Mouse (Mus musculus): ENCODE results near the gene Atp5h. TPM values are rescaled to one million over a fixed set of nuclear protein-coding genes. Genes with fewer than 3 reads are reported as not detected.
A peak's percentile ranks its signal among the peaks of the same experiment; 100 is the strongest.

Atp5h gene
- total RNA-seq, 2 experiments from 2014 or later = 1,980 to 2,006 TPM

- intact Hi-C loops (cut with DNase I) = loop anchor here (5.0 kb wide), 1 partner anchor 40 kb away; no protein-coding TSS in a partner anchor
- no peak for DNase-seq
These were observed 47.0 kb downstream of the Atp5h start for GRCm38 (mm10) chr11:115372737-115373136.

GRCm38 (mm10) chr11:115372015-115372414 is 47.7 kb downstream of the Atp5h start:
- DNase-seq = no peak
- intact Hi-C loops (cut with DNase I) = loop anchor here (5.0 kb wide), 1 partner anchor 40 kb away; no protein-coding TSS in a partner anchor

GRCm38 (mm10) chr11:115371354-115371753 is 48.4 kb downstream of the Atp5h start:
- intact Hi-C loops (cut with DNase I) = loop anchor here (5.0 kb wide), 1 partner anchor 41 kb away; no protein-coding TSS in a partner anchor
- peak; percentile 41 for DNase-seq

DNA sequence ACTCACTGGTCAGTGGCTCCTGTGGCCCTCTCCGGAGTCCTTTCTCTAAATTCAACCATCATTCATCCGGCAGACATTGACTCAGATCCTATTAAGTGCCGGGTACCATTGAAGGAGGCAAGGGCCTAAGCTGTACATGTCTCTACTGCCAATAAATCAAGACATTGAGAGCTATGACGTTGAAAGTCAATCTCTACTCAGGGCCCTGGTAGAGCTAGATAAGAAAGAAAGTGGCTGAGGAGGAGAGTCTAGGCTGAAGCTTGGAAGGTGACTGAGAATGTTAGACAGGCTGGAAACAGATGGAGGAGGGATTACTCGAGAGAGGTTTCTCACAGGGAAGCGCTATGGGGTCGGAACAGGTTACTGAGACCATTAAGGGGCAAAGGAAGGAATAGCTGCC is 49.4 kb downstream of the Atp5h start:
- DNase-seq = no peak
- intact Hi-C loops (cut with DNase I) = loop anchor here (5.0 kb wide), 1 partner anchor 42 kb away; no protein-coding TSS in a partner anchor

GRCm38 (mm10) chr11:115367395-115367944 is 52.3 kb downstream of the Atp5h start, which contains the start of gene Hid1:
Gene Hid1 (minus strand): TSS chr11:115367756.
- intact Hi-C loops (cut with DNase I) = no loop called here

GRCm38 (mm10) chr11:115366706-115367394 is 52.9 kb downstream of the Atp5h start:
- intact Hi-C loops (cut with DNase I) = no loop called here
- peak in 1 of 2 experiments; percentile 9 for DNase-seq

More at GRCm38 (mm10) chr11:115367395-115367944, 52.3 kb downstream of the Atp5h start, which contains the start of gene Hid1:
- DNase-seq = peak; percentile 77 to 79

DNA sequence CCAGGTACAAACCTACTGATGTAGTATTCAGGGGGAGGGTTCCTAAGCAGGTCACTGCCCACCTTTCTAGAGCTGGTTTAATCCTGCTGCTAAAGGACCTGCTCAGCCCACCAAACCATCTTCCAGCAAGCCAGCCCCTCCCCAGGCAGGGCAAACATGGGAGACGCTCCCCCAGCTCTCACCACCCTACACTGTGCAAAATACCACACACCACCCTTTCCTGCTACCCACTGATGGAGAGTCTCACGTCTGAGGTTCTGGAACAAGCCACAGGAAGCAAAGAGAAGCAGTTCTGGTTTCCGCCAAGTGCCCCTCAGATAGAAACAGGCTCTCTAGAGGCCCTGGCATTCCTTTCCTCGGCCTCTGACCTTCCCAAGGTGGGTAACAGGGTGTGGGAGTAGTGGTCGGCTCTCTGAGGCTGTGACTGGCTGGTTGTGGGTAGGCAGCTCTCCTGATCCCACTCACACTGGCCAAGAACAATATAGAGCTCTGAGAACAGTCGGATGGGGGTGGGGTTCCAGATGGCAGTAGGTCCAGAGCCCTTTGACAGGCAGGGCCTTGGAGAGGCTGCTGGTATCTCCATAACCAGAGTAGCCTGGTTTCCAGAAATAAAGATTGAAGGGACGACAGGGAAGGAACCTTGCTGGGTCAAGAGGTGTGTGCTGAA is 53.6 kb downstream of the Atp5h start:
- peak in 1 of 2 experiments; percentile 25 for DNase-seq
- intact Hi-C loops (cut with DNase I) = no loop called here

Small RNA genes lying within 50 kb of the gene (microRNA-seq; reads per million reads assigned to microRNA genes)
- gene Mir3968 = 0.35 to 0.47 reads per million in 2 experiments

Other genes with a start within 250 kb of the Atp5h start
- gene Tmem104, start 232.5 kb downstream of the Atp5h start, total RNA-seq (2021) = 10 to 100 TPM; 10.9 TPM
- 10 to 100 TPM; 14.8 to 19.9 TPM for gene Nat9, start 232.1 kb downstream of the Atp5h start, total RNA-seq (2021)
- gene Grin2c, start 152.7 kb downstream of the Atp5h start, total RNA-seq (2021) = not detected
- 1 to 10 TPM; 7.7 to 9.1 TPM for gene Fdxr, start 142.9 kb downstream of the Atp5h start, total RNA-seq (2021)
- 1 to 10 TPM in 1 of 2 experiments, under 1 TPM in 1; 0.89 to 1.2 TPM for gene Fads6, start 122.3 kb downstream of the Atp5h start, total RNA-seq (2021)
- gene Otop2, start 112.8 kb downstream of the Atp5h start, total RNA-seq (2021) = not detected
- under 1 TPM; 0.07 to 0.12 TPM for gene Ush1g, start 97.9 kb downstream of the Atp5h start, total RNA-seq (2021)
- gene Otop3, start 85.2 kb downstream of the Atp5h start, total RNA-seq (2021) = not detected
- 1 to 10 TPM; 6.9 to 7.1 TPM for gene Hid1, start 52.2 kb downstream of the Atp5h start, total RNA-seq (2021)
- 10 to 100 TPM; 13.9 to 16.8 TPM for gene Cdr2l, start 38.0 kb downstream of the Atp5h start, total RNA-seq (2021)
- 100 to 1,000 TPM; 144 to 150 TPM for gene Mrpl58, start 16.2 kb downstream of the Atp5h start, total RNA-seq (2021)
- 10 to 100 TPM; 22.7 to 26.7 TPM for gene Kctd2, start 166 bp upstream of the Atp5h start, total RNA-seq (2021)
- gene Trim80, start 20.6 kb upstream of the Atp5h start, total RNA-seq (2021) = not detected
- gene Slc16a5, start 42.5 kb upstream of the Atp5h start, total RNA-seq (2021) = under 1 TPM; 0.15 to 0.57 TPM
- gene Armc7, start 55.7 kb upstream of the Atp5h start, total RNA-seq (2021) = 1 to 10 TPM; 2.3 to 2.6 TPM
- gene Nt5c, start 71.9 kb upstream of the Atp5h start, total RNA-seq (2021) = 10 to 100 TPM; 24.6 to 26.7 TPM
- gene Jpt1, start 94.4 kb upstream of the Atp5h start, total RNA-seq (2021) = 100 to 1,000 TPM; 338 to 393 TPM
- 100 to 1,000 TPM; 217 to 251 TPM for gene Sumo2, start 116.3 kb upstream of the Atp5h start, total RNA-seq (2021)
- 10 to 100 TPM; 27.0 to 28.1 TPM for gene Nup85, start 144.5 kb upstream of the Atp5h start, total RNA-seq (2021)
- 10 to 100 TPM; 60.2 to 72.5 TPM for gene Mrps7, start 184.0 kb upstream of the Atp5h start, total RNA-seq (2021)
- 10 to 100 TPM; 17.9 to 21.0 TPM for gene Gga3, start 184.1 kb upstream of the Atp5h start, total RNA-seq (2021)
- 10 to 100 TPM; 37.6 to 38.8 TPM for gene Mif4gd, start 193.0 kb upstream of the Atp5h start, total RNA-seq (2021)
- 10 to 100 TPM; 40.3 to 41.1 TPM for gene Slc25a19, start 208.3 kb upstream of the Atp5h start, total RNA-seq (2021)